Mouse (Mus musculus): ENCODE data around the gene Hist2h2aa2.
"Not testable (repeated sequence)": the region's sequence is repeated elsewhere in the genome, so short reads cannot be mapped to it uniquely, and the experiment has no call there.

Gene Hist2h2aa2

DNA sequence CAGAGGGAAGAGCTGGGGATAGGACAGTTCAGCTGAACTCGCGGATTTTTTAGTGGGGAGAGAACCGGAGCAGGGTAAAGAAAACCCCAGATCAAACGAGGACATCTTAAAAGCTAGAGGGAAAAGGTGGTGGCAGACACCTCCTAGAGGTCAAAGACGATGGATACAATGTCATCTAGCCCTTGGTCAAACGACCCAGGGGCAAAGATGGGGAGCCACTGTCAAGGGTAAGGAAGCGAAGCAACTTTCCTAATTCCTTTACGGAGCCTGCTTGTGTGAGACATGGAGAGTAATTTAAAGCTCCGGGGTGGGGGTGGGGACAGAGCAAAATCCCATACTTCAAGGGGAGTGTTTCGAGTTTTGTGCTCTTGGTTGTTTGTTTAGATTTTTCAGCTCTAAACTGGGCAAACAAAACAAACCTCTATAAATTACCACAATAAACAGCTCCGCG lies 20.9 kb downstream of the Hist2h2aa2 start:
- intact Hi-C loops (cut with DNase I), result loop anchor here (5.0 kb wide), 2 partner anchors 43 to 57 kb away; partner anchors contain the start of genes Hist2h4 and Mtmr11

DNA sequence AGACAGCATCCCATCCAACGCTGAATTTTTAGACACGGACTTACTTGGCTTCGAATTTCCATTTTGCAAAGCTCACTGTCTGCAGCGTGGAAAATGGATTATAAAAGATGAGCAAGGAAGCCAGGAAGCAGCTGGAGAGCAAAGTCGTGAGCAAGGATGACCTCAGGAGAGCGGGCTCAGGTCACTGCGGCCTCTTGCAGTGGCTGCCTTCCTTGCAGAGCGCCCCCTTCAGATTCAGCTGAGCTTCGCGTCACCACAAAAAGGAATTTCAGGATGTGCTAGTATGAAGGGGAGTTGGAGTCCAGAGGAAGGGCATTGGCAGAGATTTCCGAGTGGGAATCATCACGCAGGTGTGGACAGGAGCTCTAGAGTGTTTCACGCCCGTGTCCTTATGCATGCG lies 30.8 kb downstream of the Hist2h2aa2 start:
- intact Hi-C loops (cut with DNase I), result no loop called here

DNA sequence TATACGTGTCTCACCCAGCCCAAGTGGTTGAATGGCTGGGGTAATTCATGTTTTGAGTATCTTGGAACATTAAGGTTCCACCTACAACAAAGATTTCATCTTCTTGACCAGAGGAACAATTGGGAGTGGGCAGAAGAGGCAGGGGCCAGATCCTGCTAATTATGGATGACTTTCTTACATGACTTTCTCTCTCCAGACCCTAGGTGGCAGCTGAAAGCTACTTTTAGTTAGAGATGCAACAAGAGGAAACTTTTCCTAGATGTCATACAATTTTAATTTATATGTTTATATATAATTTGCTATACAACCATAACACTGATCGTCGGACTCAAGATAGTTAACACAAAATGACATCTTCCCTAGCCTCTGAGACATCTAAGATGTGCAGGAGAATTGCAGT lies 32.3 kb downstream of the Hist2h2aa2 start:
- intact Hi-C loops (cut with DNase I), result no loop called here

DNA sequence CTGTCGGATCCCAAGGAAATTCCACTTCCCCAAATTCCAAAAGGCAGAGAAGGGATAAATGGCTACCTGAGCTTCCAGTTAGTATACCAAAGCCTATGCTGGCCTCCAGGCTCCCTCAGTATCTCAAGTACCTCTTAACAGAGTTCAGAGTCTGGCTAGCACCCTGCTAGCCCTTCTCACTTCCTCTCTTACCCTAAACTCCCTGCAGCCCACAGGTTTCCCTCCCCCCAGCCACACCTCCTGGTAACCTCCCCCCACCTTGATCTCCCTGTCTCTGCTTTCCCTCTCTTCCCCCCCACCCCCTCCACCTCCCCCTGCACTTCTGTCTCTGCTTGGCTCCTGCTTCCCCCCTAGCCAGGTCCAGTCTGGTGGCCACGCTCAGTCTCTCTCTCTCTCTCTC lies 40.3 kb downstream of the Hist2h2aa2 start:
- intact Hi-C loops (cut with DNase I), result no loop called here

DNA sequence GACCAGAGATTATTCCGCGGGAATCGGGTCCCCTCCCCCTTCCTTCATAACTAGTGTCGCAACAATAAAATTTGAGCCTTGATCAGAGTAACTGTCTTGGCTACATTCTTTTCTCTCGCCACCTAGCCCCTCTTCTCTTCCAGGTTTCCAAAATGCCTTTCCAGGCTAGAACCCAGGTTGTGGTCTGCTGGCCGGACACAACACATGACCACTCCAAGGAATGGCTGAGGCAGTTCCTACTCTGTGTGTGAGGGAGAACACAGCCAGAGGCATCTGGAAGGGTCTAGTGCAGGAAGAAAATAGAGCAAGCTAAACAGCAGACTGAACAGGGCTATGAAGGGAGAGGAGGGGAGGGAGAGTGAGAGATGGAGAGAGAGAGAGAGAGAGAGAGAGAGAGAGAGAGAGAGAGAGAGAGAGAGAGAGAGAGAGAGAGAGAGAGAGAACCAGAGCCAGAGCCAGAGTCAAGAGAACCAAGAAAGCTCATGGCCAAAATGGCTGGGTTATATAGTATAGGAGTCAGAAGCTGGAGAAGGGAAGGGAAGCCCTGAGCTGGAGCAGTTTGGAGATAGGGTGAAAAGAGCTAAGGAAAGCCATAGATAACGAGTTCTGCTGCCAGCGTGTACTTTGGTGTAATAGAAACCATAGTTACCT lies 41.4 kb downstream of the Hist2h2aa2 start:
- intact Hi-C loops (cut with DNase I), result not testable (repeated sequence)

DNA sequence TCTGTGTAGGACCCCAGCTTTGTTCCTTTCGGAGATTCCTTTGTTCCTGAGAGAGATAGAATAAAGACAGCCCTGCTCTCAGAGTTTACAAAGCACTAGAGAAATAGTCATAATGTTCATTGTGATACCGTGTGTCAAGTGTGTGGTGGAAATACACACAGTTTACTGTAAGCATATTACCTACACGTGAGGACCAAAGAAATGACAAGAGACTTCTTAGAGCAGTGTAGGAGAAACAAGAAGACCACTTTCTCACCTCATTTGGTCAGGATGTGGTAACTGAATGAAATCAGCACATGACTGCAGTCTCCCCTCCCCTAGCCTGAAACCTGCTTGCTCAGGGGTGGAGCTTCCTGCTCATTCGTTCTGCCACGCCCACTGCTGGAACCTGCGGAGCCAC lies 41.9 kb downstream of the Hist2h2aa2 start:
- intact Hi-C loops (cut with DNase I), result no loop called here

DNA sequence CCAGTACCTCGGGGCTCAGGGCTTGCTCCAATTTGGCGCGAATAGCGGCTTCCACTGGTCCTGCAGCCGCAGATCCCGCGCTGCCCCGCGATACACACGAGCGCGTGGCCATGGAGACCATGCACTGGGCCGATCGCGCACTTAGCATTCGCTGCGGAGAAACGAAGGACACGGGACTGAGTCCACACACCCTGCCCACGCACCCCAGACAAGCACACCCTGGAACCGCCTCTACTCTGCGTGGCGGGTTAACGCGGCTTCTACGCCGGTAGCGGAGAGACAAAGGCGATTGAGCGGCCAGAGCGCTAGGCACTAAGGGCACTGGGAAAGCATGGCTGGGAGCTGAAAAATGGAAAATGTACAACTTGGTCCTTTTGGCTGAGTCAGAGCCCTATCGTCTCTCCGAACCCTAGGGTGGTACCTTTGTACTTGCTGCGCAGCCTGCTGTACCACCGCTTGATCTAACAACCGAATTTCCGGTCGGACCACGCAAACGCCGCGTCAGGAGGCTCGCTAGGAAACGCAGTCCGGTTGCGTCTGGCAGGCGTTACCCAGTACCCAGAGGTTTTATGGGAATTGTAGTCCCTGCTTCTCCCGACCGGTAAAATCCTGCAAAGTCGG lies 42.8 kb downstream of the Hist2h2aa2 start:
- intact Hi-C loops (cut with DNase I), result no loop called here

DNA sequence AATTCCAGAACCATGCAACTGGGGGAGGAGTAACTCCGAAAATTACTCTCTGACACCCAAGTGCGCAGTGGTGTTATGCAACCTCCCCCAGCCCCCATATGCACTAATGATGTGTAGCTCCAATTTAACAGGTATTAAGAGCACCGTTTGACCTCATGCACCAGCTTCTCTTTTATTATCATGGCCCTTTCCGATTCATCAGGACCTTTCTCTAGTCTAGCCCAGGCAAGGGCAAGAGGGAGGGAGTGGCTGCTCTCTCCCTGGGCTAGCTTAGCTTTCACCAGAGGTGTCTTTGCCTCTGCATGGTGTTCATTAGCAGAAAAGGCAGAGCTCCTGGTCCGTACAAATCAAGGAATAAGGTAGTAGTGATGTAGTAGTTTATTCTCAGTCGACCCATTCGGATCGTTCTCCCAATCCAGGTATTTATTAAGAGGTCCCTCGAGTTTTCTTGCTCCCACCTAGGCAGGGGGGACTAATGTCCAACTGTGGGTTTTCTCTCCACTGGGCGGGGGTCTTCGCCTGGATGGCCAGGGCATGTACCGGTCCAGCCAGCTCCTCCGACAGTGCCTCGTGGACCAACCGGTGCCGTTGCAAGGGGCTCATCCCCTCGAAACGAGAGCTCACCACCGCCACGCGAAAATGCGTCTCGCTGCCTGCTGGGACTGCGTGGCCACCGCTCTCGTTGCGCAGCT lies 43.5 kb downstream of the Hist2h2aa2 start:
- intact Hi-C loops (cut with DNase I), result no loop called here

DNA sequence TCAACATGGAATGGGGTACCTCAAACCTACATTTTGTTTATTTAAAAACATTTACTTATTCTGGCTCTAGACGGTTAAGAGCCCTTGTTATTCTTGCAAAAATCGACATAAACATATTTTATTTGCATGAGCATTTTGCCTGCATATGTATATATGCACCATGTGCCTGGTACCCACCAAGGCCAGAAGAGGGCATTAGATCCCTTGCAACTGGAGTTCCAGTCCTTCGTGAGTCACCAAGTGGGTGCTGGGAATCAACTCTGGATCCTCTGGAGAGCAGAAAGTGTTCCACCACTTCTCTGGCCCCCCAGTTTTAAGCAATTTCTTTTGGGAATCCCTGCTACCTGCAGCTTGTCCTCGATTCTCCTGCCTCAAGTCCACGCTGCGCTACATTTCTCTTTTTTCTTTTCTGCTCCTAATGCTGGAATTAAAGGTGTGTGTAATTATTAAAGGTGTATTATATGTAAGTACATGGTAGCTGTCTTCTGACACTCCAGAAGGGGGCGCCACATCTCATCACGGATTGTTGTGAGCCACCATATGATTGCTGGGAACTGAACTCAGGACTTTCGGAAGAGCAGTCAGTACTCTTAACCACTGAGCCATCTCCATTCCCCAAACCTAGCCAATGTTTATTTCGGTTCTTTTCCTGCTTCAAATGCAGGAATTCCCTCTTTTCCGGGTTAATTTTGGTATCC lies 44.3 kb downstream of the Hist2h2aa2 start:
- intact Hi-C loops (cut with DNase I), result no loop called here

DNA sequence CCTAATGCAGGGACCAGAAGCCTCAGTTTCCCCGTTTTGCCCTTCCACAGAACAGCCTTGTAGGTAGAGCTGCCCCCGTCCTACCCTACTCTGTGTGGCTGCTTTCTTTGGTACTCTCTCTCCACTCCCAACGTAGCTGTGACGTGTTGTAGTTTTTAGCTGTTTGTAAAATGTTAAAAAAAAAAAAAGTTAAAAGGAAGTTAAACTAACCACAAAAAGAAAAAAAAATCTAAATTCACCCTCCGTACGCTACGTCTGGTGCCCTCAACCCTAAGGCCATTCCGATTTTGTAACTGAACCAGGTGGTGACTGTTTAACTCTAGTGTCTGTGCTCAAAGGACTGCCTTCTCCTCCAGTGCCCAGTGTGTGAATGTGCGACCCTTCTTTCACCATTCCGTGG lies 45.1 kb downstream of the Hist2h2aa2 start:
- intact Hi-C loops (cut with DNase I), result no loop called here

DNA sequence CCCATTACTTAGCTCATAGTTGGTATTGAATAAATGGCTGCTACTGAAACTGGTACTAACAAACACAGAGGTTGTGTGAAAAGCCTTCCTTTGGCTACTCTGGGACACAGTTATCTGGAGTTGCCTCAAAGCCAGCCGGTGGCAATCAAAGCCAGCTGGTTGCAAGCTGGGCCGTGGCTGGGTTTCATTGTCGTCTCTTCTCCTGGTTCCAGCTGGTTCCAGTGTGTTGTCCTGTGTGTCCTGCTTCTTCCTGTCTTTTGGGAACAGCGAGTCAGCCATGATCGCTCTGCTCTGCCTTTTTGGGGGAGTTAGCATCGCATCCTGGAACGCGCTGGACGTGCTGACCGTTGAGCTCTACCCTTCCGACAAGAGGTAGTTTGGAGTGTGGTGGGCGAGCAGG lies 47.1 kb downstream of the Hist2h2aa2 start:
- intact Hi-C loops (cut with DNase I), result no loop called here

Small RNA genes lying within 50 kb of the gene (microRNA-seq; reads per million reads assigned to microRNA genes)
- 0 to 0.12 reads per million in 2 experiments for gene Gm44492
- gene Gm47311, result 0 reads per million in 2 experiments
- 0 reads per million in 2 experiments for gene Gm47313

Measured in adrenal gland (tissue).